Mouse (Mus musculus) retina, postnatal 1 day (tissue): ENCODE measurements around the gene Ube4b.

Experiments used
- DNase-seq: peaks from one replicate; pipeline ENCODE4 v3.0.0-alpha.2; 2012

The Ube4b gene

DNA sequence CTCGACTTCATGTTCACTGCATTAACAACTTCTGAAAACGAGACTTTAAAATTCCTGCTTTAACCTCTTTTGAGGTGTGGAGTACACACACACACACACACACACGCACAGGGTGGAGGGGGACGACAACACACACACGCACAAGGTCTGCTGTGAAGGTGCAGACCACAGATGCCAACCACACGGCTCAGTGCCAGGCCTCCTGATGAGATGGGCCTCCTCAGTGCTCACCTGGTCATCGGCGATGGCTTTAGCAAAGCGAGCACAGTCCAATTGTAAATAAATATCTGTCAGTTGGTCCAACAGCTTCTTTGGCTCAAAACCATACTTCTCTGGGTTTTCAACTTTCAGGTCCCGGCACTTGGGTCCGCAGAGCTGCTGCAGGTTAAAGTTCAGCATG lies 91.7 kb downstream of the Ube4b start:
- DNase-seq, result no peak

DNA sequence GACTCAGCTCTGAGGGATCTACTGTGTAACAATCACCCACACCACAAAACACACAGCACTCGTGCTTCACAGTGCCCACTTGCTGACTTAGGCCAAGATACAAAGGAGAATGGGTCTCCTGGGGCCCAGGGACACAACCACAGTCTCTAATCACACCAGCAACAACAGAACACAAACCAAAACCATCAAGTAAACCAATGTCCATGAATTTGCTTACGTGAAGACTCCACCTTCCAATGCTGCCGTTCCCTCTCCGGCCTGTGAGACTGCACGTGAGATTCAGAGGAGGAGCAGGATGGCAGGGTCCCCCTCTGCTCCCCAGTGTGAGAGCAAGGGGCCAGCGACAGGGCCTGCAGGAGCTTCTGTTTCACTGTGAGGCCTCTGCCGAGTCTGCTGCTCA lies 93.8 kb downstream of the Ube4b start:
- DNase-seq, result no peak

GRCm38 (mm10) chr4:149330495-149330894 lies 96.1 kb downstream of the Ube4b start:
- DNase-seq, result no peak

GRCm38 (mm10) chr4:149328735-149329134 lies 97.8 kb downstream of the Ube4b start:
- DNase-seq, result no peak

DNA sequence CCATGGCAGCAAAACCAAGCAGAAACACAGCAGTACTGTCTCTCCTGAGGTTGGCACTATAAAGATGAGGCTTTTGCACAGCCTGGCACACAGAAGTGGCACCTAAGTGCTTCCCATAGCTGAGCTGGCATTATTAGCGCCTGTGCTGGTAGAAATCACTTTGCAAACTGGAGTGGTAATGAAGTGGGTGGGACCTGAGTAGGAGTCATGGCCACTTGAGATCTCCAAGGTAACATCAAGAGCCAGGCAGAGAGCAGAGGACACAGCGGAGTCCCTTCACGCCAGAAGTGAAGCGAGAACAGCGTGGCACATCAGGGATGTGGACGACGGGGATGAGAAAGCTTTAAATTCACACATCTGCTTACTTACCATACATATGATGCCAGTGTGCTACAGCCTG lies 99.3 kb downstream of the Ube4b start:
- no peak for DNase-seq

DNA sequence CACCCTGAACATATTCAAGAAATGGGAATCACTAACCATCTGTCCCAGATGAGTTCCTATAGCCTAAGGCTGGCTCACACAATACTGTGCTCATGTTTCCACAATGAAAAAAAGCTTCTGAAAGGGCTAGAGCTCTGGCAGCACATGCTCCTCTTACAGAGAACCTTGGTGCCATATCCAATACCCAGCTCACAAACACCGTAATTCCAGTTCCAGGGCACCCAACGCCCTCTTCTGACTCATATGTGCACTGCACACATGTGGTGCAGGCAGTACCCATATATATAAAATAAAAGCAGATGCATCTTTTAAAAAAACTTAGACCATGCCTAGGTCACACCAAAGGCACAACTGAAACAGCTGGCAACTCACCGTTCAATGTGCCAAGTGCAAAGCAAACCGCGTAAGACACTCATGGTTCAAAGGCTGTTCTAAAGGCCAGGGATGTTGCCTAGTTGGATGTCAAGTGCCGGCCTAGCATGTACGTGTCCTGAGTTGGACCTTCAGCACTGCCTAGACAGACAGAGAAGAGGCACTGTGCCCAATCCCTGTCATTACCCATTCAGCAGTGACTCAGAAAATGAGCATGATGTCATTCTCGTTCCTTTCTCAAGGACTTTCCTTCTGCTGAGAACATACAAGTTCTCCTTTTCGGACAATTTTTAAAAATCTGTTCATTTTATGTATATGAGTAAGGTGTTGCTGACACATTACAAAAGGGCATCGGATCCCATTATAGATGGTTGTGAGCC lies 101.0 kb downstream of the Ube4b start:
- no peak for DNase-seq

- no peak for DNase-seq
Observed at GRCm38 (mm10) chr4:149323730-149324129, 102.8 kb downstream of the Ube4b start.

GRCm38 (mm10) chr4:149322718-149323117 lies 103.8 kb downstream of the Ube4b start:
- DNase-seq, result no peak

DNA sequence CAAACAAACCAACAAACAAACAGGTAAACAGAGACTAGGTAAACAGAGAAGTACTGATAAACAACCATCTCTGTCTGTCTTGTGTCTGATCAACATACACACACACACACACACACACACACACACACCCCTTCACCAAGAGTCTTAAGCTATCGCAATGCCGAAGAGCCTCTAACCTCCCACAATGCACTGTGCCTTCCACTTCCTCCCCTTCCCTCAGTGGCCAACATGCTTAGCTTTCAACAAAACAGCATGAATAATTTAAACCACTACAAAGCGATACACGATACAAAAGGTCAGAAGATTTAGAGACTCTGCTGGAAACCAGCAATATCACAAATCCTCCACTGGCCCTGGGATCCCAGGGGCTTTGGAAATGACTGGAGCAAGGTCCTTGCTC lies 104.3 kb downstream of the Ube4b start:
- no peak for DNase-seq

GRCm38 (mm10) chr4:149319088-149319487 lies 107.5 kb downstream of the Ube4b start:
- peak; percentile 58 for DNase-seq

DNA sequence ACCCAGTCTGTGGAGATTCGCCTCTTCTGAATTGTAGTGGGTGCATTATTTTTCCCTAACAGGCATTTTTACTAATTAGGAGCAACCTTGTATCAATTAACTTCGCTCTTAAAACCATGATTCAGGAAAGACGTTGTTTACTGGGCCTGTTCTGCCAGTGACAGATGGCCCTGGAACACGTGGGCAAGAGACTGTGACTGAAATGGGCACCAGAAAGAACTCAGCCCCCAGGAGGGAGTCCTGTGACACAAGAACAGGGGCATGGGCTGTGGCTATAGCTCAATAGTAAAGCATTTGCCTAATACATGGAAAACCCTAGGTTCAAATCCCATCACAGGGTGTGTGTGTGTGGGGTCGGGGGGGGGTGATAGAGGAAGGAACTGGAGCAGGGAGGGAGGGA lies 109.2 kb downstream of the Ube4b start:
- peak; percentile 48 for DNase-seq

DNA sequence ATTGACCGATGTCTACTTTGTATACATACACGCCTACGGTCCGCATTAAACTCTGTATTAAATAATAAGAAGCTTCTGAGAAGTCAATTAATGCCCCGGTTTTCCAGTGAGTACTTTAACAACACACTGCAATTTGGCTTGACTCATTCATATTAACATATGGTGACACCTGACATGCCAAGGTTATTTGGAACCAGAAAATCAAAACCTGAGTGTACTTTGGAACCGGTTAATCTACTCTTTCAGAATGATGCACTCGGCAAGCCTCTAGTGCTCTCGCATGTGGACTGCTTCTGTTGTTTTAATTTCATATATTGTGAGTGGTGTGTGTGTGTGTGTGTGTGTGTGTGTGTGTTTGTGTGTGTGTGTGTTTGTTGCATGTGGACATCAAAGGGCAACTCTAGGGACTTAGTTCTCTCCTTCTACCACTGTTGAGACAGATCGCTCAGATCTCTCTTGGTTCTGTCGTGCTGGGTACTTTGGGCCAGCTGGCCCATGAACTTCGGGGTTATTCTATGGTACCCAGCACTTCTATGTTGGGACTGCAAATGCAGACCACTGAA lies 112.2 kb downstream of the Ube4b start:
- no peak for DNase-seq

DNA sequence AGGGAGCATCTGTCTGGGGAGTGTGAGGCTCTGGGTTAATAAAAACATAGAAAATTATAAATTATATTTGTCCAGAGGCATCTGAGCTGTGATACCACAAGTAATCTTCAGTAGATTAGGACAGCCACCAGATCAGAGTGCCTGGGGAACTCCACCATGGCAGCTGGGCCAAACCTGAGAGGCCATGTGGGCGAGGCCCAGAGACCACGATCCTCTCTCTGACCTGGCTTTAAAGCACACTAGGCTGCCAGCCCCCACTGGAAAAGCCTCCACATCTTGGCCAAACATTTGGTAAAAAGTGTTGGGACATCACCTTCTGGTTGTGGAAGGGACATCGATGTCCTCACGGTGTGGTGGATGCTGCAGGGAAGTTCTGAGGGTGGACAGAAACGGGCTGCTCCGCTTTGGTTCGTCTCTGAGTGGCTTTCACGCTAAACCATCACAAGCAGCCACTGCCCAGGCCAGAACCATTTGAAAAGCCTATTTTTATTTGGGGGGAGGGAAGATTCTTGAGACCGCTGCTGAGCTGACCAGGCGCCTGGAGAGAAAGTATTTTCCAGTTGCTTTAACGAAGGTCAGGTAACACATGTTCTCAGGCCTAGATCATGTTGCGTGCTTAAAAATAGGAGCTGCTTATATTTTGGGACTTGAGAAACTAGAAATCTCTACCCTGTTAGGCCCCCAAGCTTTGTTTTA lies 112.8 kb downstream of the Ube4b start:
- no peak for DNase-seq

DNA sequence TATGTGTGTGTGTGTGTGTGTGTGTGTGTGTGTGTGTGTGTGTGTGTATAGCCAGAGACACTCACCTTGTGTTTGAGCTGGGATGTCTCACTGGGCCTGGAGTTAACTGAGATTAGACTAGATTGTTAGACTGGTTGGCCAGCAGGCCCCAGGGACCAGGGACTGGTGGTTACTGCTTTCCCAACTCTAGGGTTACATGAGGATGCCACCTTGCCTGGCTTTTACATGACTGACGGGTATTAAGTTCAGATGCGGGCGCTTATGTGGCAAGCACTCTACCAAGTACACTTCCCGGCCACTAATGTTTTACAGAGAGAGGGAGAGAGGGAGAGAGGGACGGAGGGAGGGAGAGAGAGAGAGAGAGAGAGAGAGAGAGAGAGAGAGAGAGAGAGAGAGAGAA lies 114.6 kb downstream of the Ube4b start:
- DNase-seq, result no peak

DNA sequence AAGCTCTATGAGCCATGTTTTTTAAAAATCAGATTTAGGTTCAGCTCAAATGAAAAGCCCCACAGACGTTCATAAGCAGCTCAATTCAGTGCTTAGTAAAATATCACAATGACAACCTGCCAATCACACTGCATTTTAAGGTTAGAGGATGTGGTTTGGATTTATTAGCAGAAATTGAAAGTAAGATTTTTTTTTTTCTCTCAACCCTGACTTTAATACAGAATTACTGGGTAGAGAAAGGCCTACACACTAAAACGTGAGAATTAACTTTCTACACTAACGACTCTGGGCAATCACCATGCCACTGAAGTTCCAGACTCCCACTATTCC lies 118.1 kb downstream of the Ube4b start:
- DNase-seq, result no peak

GRCm38 (mm10) chr4:149307596-149308490 lies 118.7 kb downstream of the Ube4b start, which contains the start of gene Kif1b:
Kif1b (minus strand) TSS chr4:149307693.
- DNase-seq, result peak; percentile 98

GRCm38 (mm10) chr4:149306712-149307595 lies 119.6 kb downstream of the Ube4b start:
- DNase-seq, result peak; percentile 89

GRCm38 (mm10) chr4:149305761-149306711 lies 120.5 kb downstream of the Ube4b start:
- DNase-seq, result no peak

GRCm38 (mm10) chr4:149304466-149304865 lies 122.1 kb downstream of the Ube4b start:
- DNase-seq, result no peak

DNA sequence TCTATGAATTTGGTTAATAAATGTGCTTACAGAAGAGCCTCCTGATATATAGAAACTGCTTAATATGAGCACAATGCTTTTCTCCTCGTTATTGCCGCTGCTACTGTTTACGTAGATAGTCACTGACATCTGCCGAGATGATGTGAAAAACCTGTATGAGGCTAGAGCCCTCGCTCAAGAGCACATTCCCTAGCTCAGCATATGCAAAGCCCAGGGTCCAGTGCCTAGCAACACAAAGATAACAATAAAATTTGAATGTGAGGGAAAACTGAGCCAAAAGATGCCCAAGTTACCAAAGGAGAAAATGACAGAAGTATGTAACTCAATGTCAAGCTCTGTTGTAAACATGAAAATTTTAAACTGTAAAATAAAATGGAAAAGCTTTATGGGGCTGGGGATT lies 123.0 kb downstream of the Ube4b start:
- no peak for DNase-seq

DNA sequence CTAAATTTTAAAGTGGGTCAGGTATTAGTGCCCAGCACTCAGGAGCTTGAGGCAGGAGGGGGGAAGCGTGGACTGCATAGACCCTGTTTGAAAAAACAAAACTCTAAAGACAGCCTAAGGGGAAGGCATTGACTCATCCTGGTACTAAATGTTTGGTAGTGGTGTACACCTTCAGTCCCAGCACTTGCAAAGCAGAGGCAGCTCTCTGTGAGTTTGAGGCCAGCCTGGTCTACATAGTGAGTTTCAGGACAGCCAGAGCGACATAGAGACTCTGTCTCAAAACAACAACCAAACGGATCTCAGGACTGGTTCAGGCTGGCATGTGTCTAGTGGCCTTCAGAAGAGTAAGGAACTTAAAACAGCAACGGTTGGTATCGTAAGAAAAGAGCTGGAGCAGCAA lies 123.8 kb downstream of the Ube4b start:
- DNase-seq, result no peak
